Mouse (Mus musculus): ENCODE results near the gene Abcb9. TPM values are rescaled to one million over a fixed set of nuclear protein-coding genes. Genes with fewer than 3 reads are reported as not detected.

Abcb9 gene
- polyA plus RNA-seq, 1 experiment from 2014 or later: 3.6 TPM

GRCm38 (mm10) chr5:124026568-124026967, 69.0 kb downstream of the Abcb9 start:
- 88% methylated on average over 5 of the region's 5 CpGs for WGBS
- no peak overlapping the region for H3K4me3 ChIP-seq
- no peaks in the 10 kb centered on the region for H3K9me3 ChIP-seq
- H3K27me3 ChIP-seq: no peaks in the 10 kb centered on the region
- no peak overlapping the region for H3K9ac ChIP-seq
- H3K4me2 ChIP-seq: no peak overlapping the region
- H3K36me3 ChIP-seq: no peaks in the 10 kb centered on the region
- ATAC-seq (ENCODE audit: borderline replicate concordance, extremely low read depth, low FRiP score, low TSS enrichment): no peak
- H3K27ac ChIP-seq: no peak overlapping the region
- peaks cover 75% of the 10 kb centered on the region for H3K4me1 ChIP-seq

GRCm38 (mm10) chr5:124025587-124026441, 69.8 kb downstream of the Abcb9 start:
- Histone ChIP-seq H3K9ac (no peak overlapping the region; the same call in 1 of the 2 replicates), H3K4me3 (no peak overlapping the region), H3K27me3 (no peaks in the 10 kb centered on the region), H3K27ac (peak overlapping the region; percentile 8; the same call in 1 of the 2 replicates), H3K4me1 (peaks cover 78% of the 10 kb centered on the region), H3K9me3 (no peaks in the 10 kb centered on the region), H3K36me3 (no peaks in the 10 kb centered on the region), H3K4me2 (no peak overlapping the region)
- no peak for ATAC-seq (ENCODE audit: borderline replicate concordance, extremely low read depth, low FRiP score, low TSS enrichment)
- 73% methylated on average over 15 of the region's 15 CpGs for WGBS

- no peak overlapping the region for H3K27ac ChIP-seq
- H3K4me2 ChIP-seq: no peak overlapping the region
- no peak overlapping the region for H3K9ac ChIP-seq
- H3K27me3 ChIP-seq: no peaks in the 10 kb centered on the region
- no peaks in the 10 kb centered on the region for H3K9me3 ChIP-seq
- no peak overlapping the region for H3K4me3 ChIP-seq
- peaks cover 77% of the 10 kb centered on the region for H3K4me1 ChIP-seq
- H3K36me3 ChIP-seq: no peaks in the 10 kb centered on the region
- WGBS: 61% methylated on average over 9 of the region's 9 CpGs
- no peak for ATAC-seq (ENCODE audit: borderline replicate concordance, extremely low read depth, low FRiP score, low TSS enrichment)
Observed at GRCm38 (mm10) chr5:124025146-124025545, 70.5 kb downstream of the Abcb9 start.

- Histone ChIP-seq H3K9me3 (no peaks in the 10 kb centered on the region), H3K36me3 (no peaks in the 10 kb centered on the region), H3K27ac (no peak overlapping the region), H3K4me1 (peaks cover 77% of the 10 kb centered on the region), H3K27me3 (no peaks in the 10 kb centered on the region), H3K4me3 (no peak overlapping the region), H3K4me2 (no peak overlapping the region), H3K9ac (no peak overlapping the region)
- ATAC-seq (ENCODE audit: borderline replicate concordance, extremely low read depth, low FRiP score, low TSS enrichment): no peak
- 86% methylated on average over 6 of the region's 6 CpGs for WGBS
Observed at GRCm38 (mm10) chr5:124024677-124025076, 70.9 kb downstream of the Abcb9 start.

GRCm38 (mm10) chr5:124022365-124022764, 73.2 kb downstream of the Abcb9 start:
- WGBS: 55% methylated on average over 7 of the region's 7 CpGs
- Histone ChIP-seq H3K4me2 (no peak overlapping the region), H3K9ac (no peak overlapping the region), H3K36me3 (no peaks in the 10 kb centered on the region), H3K27me3 (no peaks in the 10 kb centered on the region), H3K9me3 (no peaks in the 10 kb centered on the region), H3K4me1 (peaks cover 77% of the 10 kb centered on the region), H3K4me3 (no peak overlapping the region), H3K27ac (peak overlapping the region; percentile 83; the same call in 1 of the 2 replicates)
- ATAC-seq (ENCODE audit: borderline replicate concordance, extremely low read depth, low FRiP score, low TSS enrichment): no peak

- Histone ChIP-seq H3K4me3 (no peak overlapping the region), H3K27me3 (no peaks in the 10 kb centered on the region), H3K27ac (peak overlapping the region; percentile 83), H3K9ac (no peak overlapping the region), H3K4me1 (peaks cover 81% of the 10 kb centered on the region), H3K36me3 (no peaks in the 10 kb centered on the region), H3K4me2 (no peak overlapping the region), H3K9me3 (no peaks in the 10 kb centered on the region)
- no peak for ATAC-seq (ENCODE audit: borderline replicate concordance, extremely low read depth, low FRiP score, low TSS enrichment)
- 86% methylated on average over 11 of the region's 11 CpGs for WGBS
Observed at GRCm38 (mm10) chr5:124021701-124022100, 73.9 kb downstream of the Abcb9 start.

- Histone ChIP-seq H3K27ac (peak overlapping the region; percentile 83), H3K4me1 (peaks cover 81% of the 10 kb centered on the region), H3K9ac (no peak overlapping the region), H3K9me3 (no peaks in the 10 kb centered on the region), H3K4me2 (no peak overlapping the region), H3K36me3 (no peaks in the 10 kb centered on the region), H3K27me3 (no peaks in the 10 kb centered on the region), H3K4me3 (no peak overlapping the region)
- WGBS: 66% methylated on average over 11 of the region's 11 CpGs
- ATAC-seq (ENCODE audit: borderline replicate concordance, extremely low read depth, low FRiP score, low TSS enrichment): 0 out of 2 replicates have a peak, but pooled peaks have one; percentile 21
Observed at GRCm38 (mm10) chr5:124021148-124021547, 74.5 kb downstream of the Abcb9 start.

GRCm38 (mm10) chr5:124019348-124020216, 76.0 kb downstream of the Abcb9 start:
- H3K4me3 ChIP-seq: no peak overlapping the region; the same call in 1 of the 2 replicates
- peak overlapping the region; percentile 28; the same call in 1 of the 2 replicates for H3K4me2 ChIP-seq
- no peaks in the 10 kb centered on the region for H3K36me3 ChIP-seq
- 32% methylated on average over 12 of the region's 12 CpGs for WGBS
- H3K9me3 ChIP-seq: no peaks in the 10 kb centered on the region
- peak; percentile 68 for ATAC-seq (ENCODE audit: borderline replicate concordance, extremely low read depth, low FRiP score, low TSS enrichment)
- peak overlapping the region; percentile 83 for H3K27ac ChIP-seq
- H3K9ac ChIP-seq: 0 out of 2 replicates have a peak overlapping the region, but pooled peaks have one; percentile 13
- peaks cover 78% of the 10 kb centered on the region for H3K4me1 ChIP-seq
- H3K27me3 ChIP-seq: no peaks in the 10 kb centered on the region

GRCm38 (mm10) chr5:124018651-124019050, 76.9 kb downstream of the Abcb9 start:
- 0 out of 2 replicates have a peak overlapping the region, but pooled peaks have one; percentile 28 for H3K4me2 ChIP-seq
- no peaks in the 10 kb centered on the region for H3K9me3 ChIP-seq
- peak overlapping the region; percentile 83 for H3K27ac ChIP-seq
- WGBS: 79% methylated on average over 9 of the region's 9 CpGs
- H3K4me3 ChIP-seq: no peak overlapping the region
- H3K36me3 ChIP-seq: no peaks in the 10 kb centered on the region
- H3K9ac ChIP-seq: no peak overlapping the region
- no peaks in the 10 kb centered on the region for H3K27me3 ChIP-seq
- no peak for ATAC-seq (ENCODE audit: borderline replicate concordance, extremely low read depth, low FRiP score, low TSS enrichment)
- H3K4me1 ChIP-seq: peaks cover 84% of the 10 kb centered on the region

- no peak overlapping the region for H3K4me3 ChIP-seq
- H3K36me3 ChIP-seq: no peaks in the 10 kb centered on the region
- 63% methylated on average over 9 of the region's 9 CpGs for WGBS
- H3K9me3 ChIP-seq: no peaks in the 10 kb centered on the region
- H3K4me2 ChIP-seq: no peak overlapping the region
- ATAC-seq (ENCODE audit: borderline replicate concordance, extremely low read depth, low FRiP score, low TSS enrichment): no peak
- H3K4me1 ChIP-seq: peaks cover 89% of the 10 kb centered on the region
- no peak overlapping the region for H3K27ac ChIP-seq
- H3K9ac ChIP-seq: no peak overlapping the region
- no peaks in the 10 kb centered on the region for H3K27me3 ChIP-seq
Observed at GRCm38 (mm10) chr5:124017941-124018340, 77.7 kb downstream of the Abcb9 start.

GRCm38 (mm10) chr5:124016291-124016821, 79.2 kb downstream of the Abcb9 start:
- no peak overlapping the region for H3K9ac ChIP-seq
- H3K4me1 ChIP-seq: peaks cover 96% of the 10 kb centered on the region
- no peak for ATAC-seq (ENCODE audit: borderline replicate concordance, extremely low read depth, low FRiP score, low TSS enrichment)
- no peaks in the 10 kb centered on the region for H3K36me3 ChIP-seq
- no peak overlapping the region for H3K4me2 ChIP-seq
- no peaks in the 10 kb centered on the region for H3K27me3 ChIP-seq
- H3K27ac ChIP-seq: 0 out of 2 replicates have a peak overlapping the region, but pooled peaks have one; percentile 26
- 76% methylated on average over 7 of the region's 7 CpGs for WGBS
- H3K4me3 ChIP-seq: no peak overlapping the region
- no peaks in the 10 kb centered on the region for H3K9me3 ChIP-seq

Data from lung, embryonic 15.5 days (tissue).